Mouse (Mus musculus) lung, adult 2 months (tissue): ENCODE results near the gene Anxa1.

Source experiments
- CTCF ChIP-seq: fragments of 200-500 bp; IDR thresholded peaks from 2 replicates; pipeline ENCODE4 v1.5.1; 2011; ENCODE audit warnings: mild to moderate bottlenecking, low read length, control low read depth; ENCODE audit not compliant: insufficient read depth
- POLR2A ChIP-seq: fragments of 200-500 bp; IDR thresholded peaks from 2 replicates; pipeline ENCODE4 v1.6.1; 2011; ENCODE audit warnings: low read depth, mild to moderate bottlenecking, control low read depth, low read length, borderline replicate concordance; ENCODE audit errors: extremely low read depth

- TF ChIP-seq CTCF: no peak
- no peak for TF ChIP-seq POLR2A
Observed at GRCm38 (mm10) chr19:20426443-20427161, 35.9 kb upstream of the Anxa1 start.
